Mouse (Mus musculus): Measurements from ENCODE around the gene Gm29797. TPM values are rescaled to one million over a fixed set of nuclear protein-coding genes. Genes with fewer than 3 reads are reported as not detected.
A peak's percentile ranks its signal among the peaks of the same experiment; 100 is the strongest.

Gene Gm29797
- polyA plus RNA-seq, 1 experiment from 2014 or later = 0.15 TPM

GRCm38 (mm10) chr2:181693339-181694280 is 36.8 kb downstream of the Gm29797 start, which contains the start of gene Rgs19:
Gene Rgs19 (minus strand): TSS chr2:181693977.
- H3K27me3 ChIP-seq = no peaks in the 10 kb centered on the region
- ATAC-seq (peak; percentile 73), DNase-seq (ENCODE audit: low read depth, low spot score) (no peak)
- no peak for TF ChIP-seq CTCF (IDR thresholded peaks at IDR 0.05)
- POLR2A ChIA-PET = interaction anchor here (1.1 kb wide), 1 partner anchor 20 kb away, joined by 4 read pairs; no protein-coding TSS in a partner anchor
- in situ Hi-C loops (cut with MboI; ENCODE audit: low pct_unique_long_range_greater_than_20kb) = no loop called here
- CTCF ChIA-PET = interaction anchor here (1.2 kb wide), 1 partner anchor 10 kb away, joined by 3 read pairs; no protein-coding TSS in a partner anchor

DNA sequence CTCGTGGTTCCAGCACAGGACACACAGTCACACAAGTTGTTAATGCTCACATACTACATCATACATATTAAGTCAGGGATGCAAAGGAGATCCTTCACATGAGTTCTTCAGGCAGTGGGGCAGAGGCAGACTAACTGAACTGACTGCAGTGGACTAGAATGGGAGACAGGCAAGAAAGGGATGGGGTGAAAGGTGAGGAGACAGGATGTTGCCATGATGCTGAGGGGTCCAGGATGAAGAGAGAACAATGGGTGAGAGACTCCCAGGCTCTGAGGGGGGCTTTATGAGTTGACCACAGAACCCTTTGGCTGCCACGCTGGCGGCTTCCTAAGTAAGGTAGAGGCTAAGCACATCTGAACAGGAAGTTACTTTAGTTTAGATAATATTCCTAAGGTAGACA is 37.7 kb downstream of the Gm29797 start:
- in situ Hi-C loops (cut with MboI; ENCODE audit: low pct_unique_long_range_greater_than_20kb) = no loop called here
- TF ChIP-seq CTCF (IDR thresholded peaks at IDR 0.05) = no peak
- CTCF ChIA-PET = no interaction called here
- POLR2A ChIA-PET = no interaction called here
- ATAC-seq (no peak), DNase-seq (ENCODE audit: low read depth, low spot score) (no peak)
- no peaks in the 10 kb centered on the region for H3K27me3 ChIP-seq

- in situ Hi-C loops (cut with MboI; ENCODE audit: low pct_unique_long_range_greater_than_20kb) = no loop called here
- ChIA-PET CTCF (interaction anchor here (1.1 kb wide), 1 partner anchor 12 kb away, joined by 5 read pairs; no protein-coding TSS in a partner anchor), POLR2A (no interaction called here)
- no peaks in the 10 kb centered on the region for H3K27me3 ChIP-seq
- DNase-seq (ENCODE audit: low read depth, low spot score) = no peak
- TF ChIP-seq CTCF (IDR thresholded peaks at IDR 0.05) = no peak
- ATAC-seq = no peak
Observed at GRCm38 (mm10) chr2:181695776-181696175, 38.9 kb downstream of the Gm29797 start.

DNA sequence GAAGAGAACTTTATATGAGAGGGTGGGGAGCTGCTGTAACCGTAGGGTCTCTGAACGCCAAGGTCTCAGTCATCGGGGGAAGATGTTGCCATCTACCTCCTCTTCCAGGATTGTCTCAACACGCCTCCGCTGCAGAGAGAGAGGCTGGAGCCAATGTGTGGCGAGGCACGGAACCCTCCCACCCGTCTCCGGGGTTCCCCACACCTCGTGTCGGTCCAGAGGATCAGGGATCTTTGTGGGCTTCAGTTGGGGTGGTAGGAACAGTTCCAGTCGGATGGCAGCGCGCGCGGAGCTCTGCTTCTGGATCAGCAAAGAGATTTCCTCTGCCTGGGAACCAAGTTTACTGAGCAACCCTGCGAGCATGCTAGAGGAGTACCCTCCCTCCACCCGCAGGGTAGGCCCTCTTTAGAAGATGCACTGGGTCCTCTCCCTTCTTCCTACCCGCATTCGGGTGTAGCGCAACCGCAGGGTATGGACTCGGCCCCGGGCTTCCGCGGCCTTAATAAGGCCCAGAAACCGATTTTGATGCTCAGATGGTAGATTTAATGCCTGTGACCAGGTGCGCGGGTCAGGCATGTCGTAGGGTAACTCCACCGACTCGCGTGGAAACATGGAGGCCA is 40.1 kb downstream of the Gm29797 start:
- CTCF ChIA-PET = no interaction called here
- ATAC-seq (no peak), DNase-seq (ENCODE audit: low read depth, low spot score) (no peak)
- no peak for TF ChIP-seq CTCF (IDR thresholded peaks at IDR 0.05)
- H3K27me3 ChIP-seq = peaks cover 1% of the 10 kb centered on the region
- POLR2A ChIA-PET = no interaction called here
- in situ Hi-C loops (cut with MboI; ENCODE audit: low pct_unique_long_range_greater_than_20kb) = no loop called here

- DNase-seq (ENCODE audit: low read depth, low spot score) = no peak
- ChIA-PET CTCF (interaction anchor here (0.7 to 1.2 kb wide), 2 partner anchors 11 to 19 kb away, joined by 3 read pairs; no protein-coding TSS in a partner anchor), POLR2A (no interaction called here)
- no peak for ATAC-seq
- H3K27me3 ChIP-seq = peaks cover 15% of the 10 kb centered on the region
- TF ChIP-seq CTCF (IDR thresholded peaks at IDR 0.05) = no peak
- in situ Hi-C loops (cut with MboI; ENCODE audit: low pct_unique_long_range_greater_than_20kb) = no loop called here
Observed at GRCm38 (mm10) chr2:181698241-181698640, 41.4 kb downstream of the Gm29797 start, which contains the start of gene Lkaaear1. Gene Lkaaear1 (minus strand): TSS chr2:181698442.

DNA sequence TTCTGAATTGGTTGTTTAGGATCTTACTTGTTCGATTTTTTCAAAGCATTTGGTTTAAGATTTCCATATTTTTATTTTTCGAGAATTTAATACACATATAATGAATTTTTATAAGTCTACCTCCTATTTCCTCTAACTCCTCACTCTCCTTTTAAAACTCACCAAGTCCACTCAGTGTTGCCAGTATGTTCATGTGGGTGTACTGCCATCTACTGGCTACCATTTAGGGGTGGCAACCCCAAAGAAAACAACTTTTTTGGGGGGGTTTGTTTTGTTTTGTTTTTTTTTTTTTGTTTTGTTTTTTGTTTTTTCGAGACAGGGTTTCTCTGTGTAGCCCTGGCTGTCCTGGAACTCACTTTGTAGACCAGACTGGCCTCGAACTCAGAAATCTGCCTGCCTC is 49.8 kb downstream of the Gm29797 start:
- in situ Hi-C loops (cut with MboI; ENCODE audit: low pct_unique_long_range_greater_than_20kb) = no loop called here
- POLR2A ChIA-PET = no interaction called here
- CTCF ChIA-PET = interaction anchor here (1.0 to 1.8 kb wide), 4 partner anchors 25 to 203 kb away, joined by 3 to 9 read pairs (median 4); no protein-coding TSS in a partner anchor

More for the DNA sequence above, 49.8 kb downstream of the Gm29797 start:
- peaks cover 60% of the 10 kb centered on the region for H3K27me3 ChIP-seq
- ATAC-seq (no peak), DNase-seq (ENCODE audit: low read depth, low spot score) (no peak)
- peak; percentile 71 for TF ChIP-seq CTCF (IDR thresholded peaks at IDR 0.05)

Other genes starting within 250 kb of the Gm29797 start
- gene Zbtb46, start 197.6 kb upstream of the Gm29797 start, polyA plus RNA-seq (2021) = 9.4 TPM
- gene Abhd16b, start 163.8 kb upstream of the Gm29797 start, polyA plus RNA-seq (2021) = 1.0 TPM
- 179 TPM for gene Tpd52l2, start 159.9 kb upstream of the Gm29797 start, polyA plus RNA-seq (2021)
- 110 TPM for gene Dnajc5, start 136.5 kb upstream of the Gm29797 start, polyA plus RNA-seq (2021)
- 116 TPM for gene Uckl1, start 72.1 kb upstream of the Gm29797 start, polyA plus RNA-seq (2021)
- 77.4 TPM for gene Prpf6, start 65.2 kb upstream of the Gm29797 start, polyA plus RNA-seq (2021)
- gene Zfp512b, start 64.2 kb upstream of the Gm29797 start, polyA plus RNA-seq (2021) = 63.1 TPM
- 22.4 TPM for gene Samd10, start 57.8 kb upstream of the Gm29797 start, polyA plus RNA-seq (2021)
- gene Sox18, start 14.6 kb downstream of the Gm29797 start, polyA plus RNA-seq (2021) = 0.04 TPM
- 22.9 TPM for gene Tcea2, start 23.3 kb downstream of the Gm29797 start, polyA plus RNA-seq (2021)
- 42.4 TPM for gene Rgs19, start 36.9 kb downstream of the Gm29797 start, polyA plus RNA-seq (2021)
- gene Lkaaear1, start 41.4 kb downstream of the Gm29797 start, polyA plus RNA-seq (2021) = not detected
- not detected for gene Oprl1, start 58.0 kb downstream of the Gm29797 start, polyA plus RNA-seq (2021)
- not detected for gene Myt1, start 106.3 kb downstream of the Gm29797 start, polyA plus RNA-seq (2021)
- gene Pcmtd2, start 180.8 kb downstream of the Gm29797 start, polyA plus RNA-seq (2021) = 63.3 TPM
- gene Polr3k, start 207.3 kb downstream of the Gm29797 start, polyA plus RNA-seq (2021) = 24.3 TPM